Mouse (Mus musculus) heart, adult 8-10 months (tissue): ENCODE results near the gene Olfr319. TPM values are rescaled to one million over a fixed set of nuclear protein-coding genes. Genes with fewer than 3 reads are reported as not detected.
"Not testable (repeated sequence)": the region's sequence is repeated elsewhere in the genome, so short reads cannot be mapped to it uniquely, and the experiment has no call there.

Source experiments
- DNase-seq: peaks from one replicate; pipeline ENCODE4 v3.0.0; 2022; ENCODE audit warnings: low spot score
- total RNA-seq, 4 experiments: library from RNA; stranded (reverse); gene quantifications; 2 replicates each; pipeline ENCODE4 v1.2.4; 2022

The Olfr319 gene
- not detected for total RNA-seq

DNA sequence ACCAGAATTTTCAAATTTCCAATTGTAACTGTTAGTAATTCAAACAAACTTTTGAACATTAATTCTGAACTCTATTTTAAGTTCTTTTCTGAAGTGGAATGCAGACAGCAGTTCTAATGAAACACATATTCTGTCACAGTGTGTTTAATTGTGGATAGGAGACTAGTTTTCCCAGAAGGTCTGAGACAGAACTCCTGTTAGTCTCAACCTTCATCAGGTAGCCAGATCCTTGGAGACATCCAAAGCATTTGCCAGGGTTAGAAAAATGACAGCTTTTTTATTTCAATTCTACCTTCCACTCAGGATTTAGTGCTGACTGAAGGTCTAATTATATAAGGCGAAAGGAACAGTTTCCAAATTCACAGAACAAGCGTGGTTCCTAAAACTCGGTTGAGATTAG lies at the start of gene Olfr319:
Gene Olfr319, plus strand, starts transcription at position 301 of the 400 bp plus-strand sequence.
- no peak for DNase-seq

- DNase-seq, result no peak
Observed at GRCm38 (mm10) chr11:58655151-58655550, 43.8 kb upstream of the Olfr319 start.

DNA sequence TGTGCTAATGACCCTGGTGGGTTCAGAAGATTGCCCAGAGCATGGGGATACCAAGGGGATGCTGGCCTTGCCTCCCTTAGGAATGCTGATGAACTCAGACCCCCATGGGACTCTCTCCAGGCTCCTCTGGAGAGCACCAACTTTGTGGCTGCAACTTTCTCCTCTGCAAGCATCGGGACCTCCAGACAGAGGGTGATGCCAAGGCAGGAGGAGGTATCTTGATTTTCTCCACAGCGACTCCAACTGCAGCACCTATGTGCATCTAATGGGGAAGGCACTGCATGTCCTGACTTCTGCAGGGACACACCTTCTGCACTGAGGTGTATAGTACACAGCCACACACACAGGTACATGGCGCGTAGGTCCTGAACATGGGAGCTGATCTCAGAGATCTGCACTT lies 40.4 kb upstream of the Olfr319 start, which contains the start of gene Olfr322:
Gene Olfr322, plus strand, starts transcription at position 187 of the 400 bp plus-strand sequence.
- DNase-seq, result no peak

- no peak for DNase-seq
Observed at GRCm38 (mm10) chr11:58669252-58669651, 29.7 kb upstream of the Olfr319 start.

- no peak for DNase-seq
Observed at GRCm38 (mm10) chr11:58671825-58672224, 27.1 kb upstream of the Olfr319 start.

- DNase-seq, result no peak
Observed at GRCm38 (mm10) chr11:58680799-58681198, 18.2 kb upstream of the Olfr319 start, which contains the start of gene Olfr320. TSS of gene Olfr320 (plus strand) at chr11:58681099.

GRCm38 (mm10) chr11:58709086-58709485 lies 10.1 kb downstream of the Olfr319 start:
- no peak for DNase-seq

DNA sequence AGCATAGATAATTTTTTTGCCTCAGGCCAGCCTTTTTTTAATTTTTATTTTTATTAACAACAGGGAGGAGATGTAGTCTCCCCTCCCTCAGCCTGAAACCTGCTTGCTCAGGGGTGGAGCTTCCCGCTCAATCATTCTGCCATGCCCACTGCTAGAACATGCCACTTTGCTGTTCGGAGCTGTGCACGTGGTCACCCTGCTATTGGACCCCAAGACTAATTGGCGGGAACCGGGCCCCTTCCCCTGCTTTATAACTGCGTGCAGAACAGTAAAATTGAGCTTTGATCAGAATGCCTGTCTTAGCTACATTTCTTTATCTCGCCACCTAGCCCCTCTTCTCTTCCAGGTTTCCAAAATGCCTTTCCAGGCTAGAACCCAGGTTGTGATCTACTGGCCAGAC lies 18.8 kb downstream of the Olfr319 start:
- DNase-seq, result not testable (repeated sequence)

DNA sequence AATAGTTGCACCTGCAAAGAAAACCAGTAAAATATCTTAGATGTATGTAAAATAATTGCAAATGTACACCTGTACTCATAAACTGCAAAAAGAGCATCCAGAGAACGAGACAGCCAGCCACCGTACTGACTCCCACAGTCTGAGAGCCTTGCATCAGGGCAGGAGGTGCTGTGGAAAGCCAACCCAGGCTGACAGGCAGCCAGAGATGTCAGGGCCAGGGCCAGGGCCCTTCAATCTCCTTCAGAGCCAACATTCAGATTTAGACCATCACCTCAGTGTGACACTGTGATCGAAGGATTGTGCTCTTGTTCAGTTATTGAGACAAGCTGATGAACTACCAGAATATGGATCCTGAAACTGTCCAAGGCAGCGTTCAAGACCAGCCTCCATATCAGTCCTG lies 20.7 kb downstream of the Olfr319 start:
- no peak for DNase-seq

DNA sequence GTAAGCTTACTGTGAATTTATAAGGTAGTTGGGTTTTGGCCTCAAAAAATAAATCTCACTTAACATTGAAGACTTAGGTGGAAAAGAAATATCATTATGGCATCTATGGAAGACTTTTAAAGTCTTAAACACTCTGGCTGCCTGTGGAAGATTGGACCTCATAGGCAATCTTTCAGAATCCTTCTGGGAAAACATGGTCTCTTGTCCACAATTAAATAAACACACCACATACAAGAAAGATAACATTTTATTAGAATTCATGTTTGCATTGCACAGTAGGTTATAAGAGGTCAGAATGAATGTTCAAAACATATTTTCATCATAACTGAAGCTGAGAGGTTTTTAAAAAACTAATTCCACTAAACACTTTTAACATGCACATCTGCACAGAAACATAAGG lies 25.0 kb downstream of the Olfr319 start, which contains the start of gene Olfr318:
Gene Olfr318, minus strand, starts transcription at position 101 of the 400 bp plus-strand sequence.
- DNase-seq, result no peak

DNA sequence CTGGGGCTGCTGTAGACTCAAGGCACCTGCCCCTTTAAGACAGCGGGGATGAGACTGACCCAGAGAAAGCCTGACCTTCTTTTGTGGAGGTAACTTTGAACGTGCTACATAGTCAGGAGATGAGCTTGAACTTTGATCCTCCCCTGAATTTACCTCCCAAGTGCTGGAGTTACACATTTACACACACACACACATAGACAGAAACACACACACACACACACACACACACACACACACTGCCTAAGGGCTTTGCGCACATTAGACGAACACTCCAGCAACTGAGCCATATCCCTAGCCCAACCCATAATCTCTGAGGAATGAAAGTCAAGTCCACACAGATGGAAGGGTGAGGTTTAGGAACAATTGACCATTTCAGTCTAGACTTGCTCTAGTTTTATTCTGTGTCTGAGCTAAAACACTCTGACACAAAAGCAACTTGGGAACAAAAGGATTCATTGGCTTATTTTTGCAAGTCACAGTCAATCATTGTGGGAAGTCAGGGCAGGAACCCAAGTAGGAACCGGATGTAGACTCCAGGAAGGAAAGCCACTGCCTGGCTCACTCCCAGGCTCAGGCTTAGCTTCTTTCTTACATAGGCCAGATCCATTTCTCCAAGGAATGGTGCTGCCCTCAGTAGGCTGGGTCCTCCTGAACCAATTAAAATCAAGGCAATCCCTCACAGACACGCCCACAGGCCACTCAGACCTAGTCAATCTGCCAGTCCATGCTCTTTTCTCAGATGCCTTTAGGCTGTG lies 29.1 kb downstream of the Olfr319 start:
- not testable (repeated sequence) for DNase-seq

- no peak for DNase-seq
Observed at GRCm38 (mm10) chr11:58733372-58733771, 34.4 kb downstream of the Olfr319 start.

DNA sequence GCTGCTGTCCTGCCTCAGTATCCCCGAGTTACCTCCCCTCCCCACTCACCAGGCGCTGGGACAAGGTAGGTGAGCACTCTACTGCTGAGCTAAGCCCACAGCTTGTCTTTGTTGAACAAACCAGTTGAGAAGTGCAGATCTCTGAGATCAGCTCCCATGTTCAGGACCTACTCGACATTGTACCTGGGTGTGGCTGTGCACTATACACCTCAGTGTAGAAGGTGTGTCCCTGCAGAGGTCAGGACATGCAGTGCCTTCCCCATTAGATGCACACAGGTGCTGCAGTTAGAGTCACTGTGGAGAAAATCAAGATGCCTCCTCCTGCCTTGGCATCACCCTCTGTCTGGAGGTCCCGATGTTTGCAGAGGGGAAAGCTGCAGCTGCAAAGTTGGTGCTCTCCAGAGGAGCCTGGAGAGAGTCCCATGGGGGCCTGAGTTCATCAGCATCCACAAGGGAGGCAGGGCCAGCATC lies 39.9 kb downstream of the Olfr319 start, which contains the start of gene Olfr317:
Gene Olfr317, minus strand, starts transcription at position 421 of the 471 bp plus-strand sequence.
- DNase-seq, result no peak

- not testable (repeated sequence) for DNase-seq
Observed at GRCm38 (mm10) chr11:58751096-58751495, 52.1 kb downstream of the Olfr319 start.

DNA sequence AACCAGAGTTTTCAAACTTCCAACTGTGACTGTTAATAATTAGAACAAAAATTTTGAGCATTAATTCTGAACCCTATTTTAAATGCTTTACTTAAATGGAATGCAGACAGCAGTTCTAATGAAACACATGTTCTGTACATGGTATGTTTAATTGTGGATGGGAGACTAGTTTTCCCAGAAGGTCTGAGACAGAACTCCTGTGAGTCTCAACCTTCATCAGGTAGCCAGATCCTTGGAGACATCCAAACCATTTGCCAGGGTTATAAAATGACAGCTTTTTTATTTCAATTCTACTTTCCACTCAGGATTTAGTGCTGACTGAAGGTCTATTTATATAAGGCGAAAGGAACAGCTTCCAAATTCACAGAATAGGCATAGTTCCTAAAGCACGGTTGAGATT lies 53.5 kb downstream of the Olfr319 start, which contains the start of gene Olfr316:
Gene Olfr316, plus strand, starts transcription at position 301 of the 400 bp plus-strand sequence.
- DNase-seq, result no peak

Other genes with a start within 250 kb of the Olfr319 start
- not detected for gene Lypd9, start 246.2 kb upstream of the Olfr319 start, total RNA-seq
- not detected for gene Olfr30, start 236.9 kb upstream of the Olfr319 start, total RNA-seq
- gene Olfr332, start 206.6 kb upstream of the Olfr319 start, total RNA-seq, result not detected
- gene Olfr331, start 196.6 kb upstream of the Olfr319 start, total RNA-seq, result not detected
- not detected for gene Olfr330, start 164.3 kb upstream of the Olfr319 start, total RNA-seq
- not detected for gene Olfr329-ps, start 152.7 kb upstream of the Olfr319 start, total RNA-seq
- gene Olfr328, start 143.5 kb upstream of the Olfr319 start, total RNA-seq, result not detected
- not detected for gene Olfr224, start 128.6 kb upstream of the Olfr319 start, total RNA-seq
- not detected for gene Olfr325, start 121.4 kb upstream of the Olfr319 start, total RNA-seq
- not detected for gene Olfr324, start 104.0 kb upstream of the Olfr319 start, total RNA-seq
- 1 to 10 TPM; 3.2 to 9.2 (median 6.2) TPM for gene 2210407C18Rik, start 83.1 kb upstream of the Olfr319 start, total RNA-seq
- gene Olfr323, start 68.7 kb upstream of the Olfr319 start, total RNA-seq, result not detected
- gene Trim58, start 58.7 kb upstream of the Olfr319 start, total RNA-seq, result not detected
- not detected for gene Olfr322, start 40.4 kb upstream of the Olfr319 start, total RNA-seq
- gene Olfr320, start 18.1 kb upstream of the Olfr319 start, total RNA-seq, result not detected
- not detected for gene Olfr318, start 24.9 kb downstream of the Olfr319 start, total RNA-seq
- not detected for gene Olfr317, start 40.0 kb downstream of the Olfr319 start, total RNA-seq
- not detected for gene Olfr316, start 53.6 kb downstream of the Olfr319 start, total RNA-seq
- not detected for gene Olfr315, start 74.0 kb downstream of the Olfr319 start, total RNA-seq
- gene Olfr314, start 83.8 kb downstream of the Olfr319 start, total RNA-seq, result not detected
- under 1 TPM in 2 of 4 experiments, not detected in 2; 0.52 to 0.69 TPM for gene Fam183b, start 102.8 kb downstream of the Olfr319 start, total RNA-seq
- not detected for gene Olfr313, start 115.8 kb downstream of the Olfr319 start, total RNA-seq
- not detected for gene Olfr312, start 130.1 kb downstream of the Olfr319 start, total RNA-seq
- not detected for gene Olfr311, start 140.1 kb downstream of the Olfr319 start, total RNA-seq
- gene Gm12258, start 148.0 kb downstream of the Olfr319 start, total RNA-seq, result 1 to 10 TPM; 1.1 to 2.5 (median 1.6) TPM
- 1 to 10 TPM; 1.6 to 3.1 (median 1.9) TPM for gene 2810021J22Rik, start 168.1 kb downstream of the Olfr319 start, total RNA-seq
- 1 to 10 TPM; 3.0 to 4.5 (median 4.1) TPM for gene Zfp39, start 205.1 kb downstream of the Olfr319 start, total RNA-seq
- gene Btnl10, start 218.7 kb downstream of the Olfr319 start, total RNA-seq, result under 1 TPM in 1 of 4 experiments, not detected in 3; 0.09 TPM
- gene Rnf187, start 239.8 kb downstream of the Olfr319 start, total RNA-seq, result 100 to 1,000 TPM; 165 to 184 (median 175) TPM
- gene Hist3h2ba, start 249.8 kb downstream of the Olfr319 start, total RNA-seq, result 1 to 10 TPM in 3 of 4 experiments, not detected in 1; 1.3 to 1.4 (median 1.3) TPM